Mouse (Mus musculus) embryonic facial prominence, embryonic 15.5 days (tissue): Measurements from ENCODE around the gene Psmc5. TPM values are rescaled to one million over a fixed set of nuclear protein-coding genes. Genes with fewer than 3 reads are reported as not detected.

Experiments
- ATAC-seq: fragments of 200-750 bp; cut with Nextera tagmentation; 2 replicates; pipeline ENCODE4 v1.8.0; 2017; ENCODE audit warnings: low read depth, moderate TSS enrichment; ENCODE audit not compliant: insufficient number of reproducible peaks, low FRiP score, low TSS enrichment
- H3K27ac ChIP-seq: fragments of 300-500 bp; sonication (generic); replicated peaks from 2 replicates; pipeline ENCODE4 v1.5.1; 2015; ENCODE audit warnings: mild to moderate bottlenecking, inconsistent platforms
- H3K27me3 ChIP-seq: fragments of 300-500 bp; sonication (generic); 2 replicates; pipeline ENCODE4 v1.6.1; 2015; ENCODE audit warnings: inconsistent platforms
- H3K36me3 ChIP-seq: fragments of 300-500 bp; sonication (generic); 2 replicates; pipeline ENCODE4 v1.6.1; 2015; ENCODE audit warnings: mild to moderate bottlenecking, inconsistent platforms
- H3K4me1 ChIP-seq: fragments of 300-500 bp; sonication (generic); 2 replicates; pipeline ENCODE4 v1.6.1; 2015; ENCODE audit warnings: inconsistent platforms
- H3K4me2 ChIP-seq: fragments of 300-500 bp; sonication (generic); replicated peaks from 2 replicates; pipeline ENCODE4 v1.6.1; 2015; ENCODE audit warnings: mild to moderate bottlenecking, inconsistent platforms
- H3K4me3 ChIP-seq: fragments of 300-500 bp; sonication (generic); replicated peaks from 2 replicates; pipeline ENCODE4 v1.5.1; 2015; ENCODE audit warnings: mild to moderate bottlenecking, inconsistent platforms
- H3K9ac ChIP-seq: fragments of 300-500 bp; sonication (generic); 2 replicates; pipeline ENCODE4 v1.6.1; 2015; ENCODE audit warnings: inconsistent platforms
- H3K9me3 ChIP-seq: fragments of 300-500 bp; sonication (generic); replicated peaks from 2 replicates; pipeline ENCODE4 v1.6.1; 2016; ENCODE audit warnings: inconsistent platforms
- WGBS: fragments of 180-500 bp; shearing (Covaris S2); methylation state at CpG from one replicate; pipeline ENCODE4 v1.1.7; 2015; 5-methylcytosine and 5-hydroxymethylcytosine counted together
- polyA plus RNA-seq: library from polyadenylated mRNA; unstranded; fragments of >200 nt; fragmentation: Nextera tagmentation; extraction: Ambion mirVana; gene quantifications from 2 replicates; pipeline ENCODE4 v1.2.1, GENCODE M21; 2015

The Psmc5 gene
- polyA plus RNA-seq, 1 experiment from 2014 or later, result 279 TPM

DNA sequence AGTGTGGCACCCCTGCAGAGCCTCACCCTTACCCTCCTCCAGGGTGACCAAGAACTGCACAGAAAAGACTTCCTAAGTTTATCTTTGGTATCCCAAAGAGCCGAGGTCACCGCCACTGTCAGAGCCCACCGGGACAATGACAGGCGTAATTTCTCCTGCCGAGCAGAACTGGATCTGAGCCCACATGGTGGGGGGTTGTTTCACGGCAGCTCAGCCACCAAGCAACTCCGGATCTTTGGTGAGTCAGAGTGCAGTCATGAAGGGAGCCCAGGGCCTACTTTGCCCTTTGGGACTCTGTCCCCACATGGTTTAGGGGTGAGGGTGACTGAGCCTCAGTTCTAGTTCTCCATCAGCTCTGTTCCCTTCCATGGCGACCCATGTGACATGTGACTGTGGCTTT, 28.2 kb downstream of the Psmc5 start:
- no peak overlapping the region for H3K4me3 ChIP-seq
- WGBS, result 66% methylated on average over 8 of the region's 8 CpGs
- ATAC-seq, result no peak

DNA sequence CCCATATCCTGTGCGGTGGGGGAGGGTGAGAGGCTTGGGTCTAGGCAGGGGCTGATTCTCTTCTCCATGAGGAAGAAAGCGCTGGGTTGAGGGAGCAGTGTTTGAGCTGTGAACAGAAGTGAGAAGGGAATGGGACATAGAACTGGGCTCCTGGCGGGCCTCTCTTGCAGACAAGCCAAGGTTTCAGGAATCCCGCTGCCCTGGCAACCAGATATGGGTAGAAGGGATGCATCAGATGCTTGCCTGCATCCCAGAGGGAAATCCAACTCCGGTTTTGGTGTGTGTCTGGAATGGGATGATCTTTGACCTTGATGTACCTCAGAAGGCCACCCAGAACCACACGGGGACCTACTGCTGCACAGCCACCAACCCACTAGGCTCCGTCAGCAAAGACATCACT, 30.3 kb downstream of the Psmc5 start:
- H3K27ac ChIP-seq, result peak overlapping the region; percentile 89
- H3K4me1 ChIP-seq, result peaks cover 20% of the 10 kb centered on the region
- WGBS, result 84% methylated on average over 7 of the region's 7 CpGs
- no peaks in the 10 kb centered on the region for H3K9me3 ChIP-seq
- H3K9ac ChIP-seq, result no peak overlapping the region
- H3K27me3 ChIP-seq, result no peaks in the 10 kb centered on the region
- no peak overlapping the region for H3K4me2 ChIP-seq
- H3K4me3 ChIP-seq, result no peak overlapping the region
- no peak for ATAC-seq
- no peaks in the 10 kb centered on the region for H3K36me3 ChIP-seq

More for the DNA sequence above, 28.2 kb downstream of the Psmc5 start:
- Histone ChIP-seq H3K9ac (no peak overlapping the region), H3K4me1 (peaks cover 20% of the 10 kb centered on the region), H3K27ac (no peak overlapping the region), H3K36me3 (no peaks in the 10 kb centered on the region), H3K4me2 (no peak overlapping the region), H3K27me3 (no peaks in the 10 kb centered on the region), H3K9me3 (no peaks in the 10 kb centered on the region)

DNA sequence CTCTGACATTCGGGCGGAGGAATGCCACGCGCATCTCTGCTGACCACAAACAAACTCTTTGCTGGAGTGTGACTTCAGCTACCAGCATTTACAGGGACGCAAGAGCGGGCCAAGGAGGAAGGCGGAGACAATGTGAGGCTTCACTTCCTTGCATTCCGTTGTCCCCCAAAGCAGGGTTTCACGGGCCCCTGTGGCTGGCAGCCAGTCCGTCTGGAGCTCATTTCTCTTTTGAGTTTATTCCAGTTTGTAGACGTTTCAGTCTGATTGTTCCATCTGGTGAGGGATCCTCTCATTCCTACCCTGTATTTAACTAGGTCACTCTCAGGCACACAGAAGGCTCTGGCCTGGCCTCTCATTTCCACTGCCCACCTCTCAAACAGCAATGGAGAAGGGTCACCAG, 31.0 kb downstream of the Psmc5 start:
- Histone ChIP-seq H3K4me3 (no peak overlapping the region), H3K9me3 (no peaks in the 10 kb centered on the region), H3K4me1 (peaks cover 20% of the 10 kb centered on the region), H3K36me3 (no peaks in the 10 kb centered on the region), H3K27me3 (no peaks in the 10 kb centered on the region), H3K9ac (no peak overlapping the region), H3K27ac (peak overlapping the region; percentile 89), H3K4me2 (no peak overlapping the region)
- peak; percentile 73 for ATAC-seq
- WGBS, result 27% methylated on average over 11 of the region's 11 CpGs

DNA sequence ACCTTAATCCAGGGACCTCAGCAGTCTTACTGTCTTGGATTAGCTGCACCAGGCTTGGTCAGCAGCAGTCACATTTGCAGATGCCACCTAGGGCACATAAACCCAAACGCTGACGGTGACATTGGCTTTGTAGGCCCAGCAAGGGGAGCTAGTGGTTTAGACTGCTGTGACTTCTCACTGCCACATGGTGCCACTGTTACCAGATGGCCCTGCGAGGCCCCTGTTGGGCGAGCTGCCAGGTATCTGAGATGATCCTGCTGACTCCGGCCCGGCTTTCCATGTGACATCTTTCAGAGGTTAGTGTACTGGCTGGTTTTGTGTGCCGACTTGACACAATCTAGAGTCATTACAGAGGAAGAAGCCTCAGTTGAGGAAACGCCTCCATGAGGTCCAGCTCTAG, 33.4 kb downstream of the Psmc5 start:
- no peak for ATAC-seq
- peaks cover 20% of the 10 kb centered on the region for H3K4me1 ChIP-seq
- no peak overlapping the region for H3K4me3 ChIP-seq
- no peak overlapping the region for H3K4me2 ChIP-seq
- no peaks in the 10 kb centered on the region for H3K27me3 ChIP-seq
- H3K36me3 ChIP-seq, result no peaks in the 10 kb centered on the region
- no peak overlapping the region for H3K9ac ChIP-seq
- no peaks in the 10 kb centered on the region for H3K9me3 ChIP-seq
- no peak overlapping the region for H3K27ac ChIP-seq
- 60% methylated on average over 8 of the region's 8 CpGs for WGBS

DNA sequence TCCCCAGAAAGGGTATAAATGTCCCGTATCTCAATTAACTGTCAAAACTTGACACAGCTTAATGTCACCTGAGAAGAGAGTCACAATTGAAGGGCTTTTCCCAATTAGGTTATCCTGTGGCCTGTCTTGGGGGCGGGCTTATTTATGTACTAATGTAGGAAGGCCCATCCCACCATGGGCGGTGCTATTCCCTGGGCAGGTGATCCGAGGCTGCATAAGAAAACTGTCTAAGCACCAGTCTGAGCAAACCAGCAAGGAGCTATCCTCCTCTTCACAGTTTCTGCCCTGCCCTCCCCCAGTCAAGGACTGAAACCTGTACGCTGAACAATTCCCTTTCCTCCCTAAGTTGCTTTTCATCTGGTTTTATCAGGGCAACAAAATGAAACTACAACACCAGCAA, 34.4 kb downstream of the Psmc5 start:
- Histone ChIP-seq H3K27me3 (no peaks in the 10 kb centered on the region), H3K9ac (no peak overlapping the region), H3K27ac (no peak overlapping the region), H3K9me3 (no peaks in the 10 kb centered on the region), H3K36me3 (no peaks in the 10 kb centered on the region), H3K4me2 (no peak overlapping the region), H3K4me1 (peaks cover 20% of the 10 kb centered on the region), H3K4me3 (no peak overlapping the region)
- ATAC-seq, result no peak
- 91% methylated on average over 5 of the region's 5 CpGs for WGBS

DNA sequence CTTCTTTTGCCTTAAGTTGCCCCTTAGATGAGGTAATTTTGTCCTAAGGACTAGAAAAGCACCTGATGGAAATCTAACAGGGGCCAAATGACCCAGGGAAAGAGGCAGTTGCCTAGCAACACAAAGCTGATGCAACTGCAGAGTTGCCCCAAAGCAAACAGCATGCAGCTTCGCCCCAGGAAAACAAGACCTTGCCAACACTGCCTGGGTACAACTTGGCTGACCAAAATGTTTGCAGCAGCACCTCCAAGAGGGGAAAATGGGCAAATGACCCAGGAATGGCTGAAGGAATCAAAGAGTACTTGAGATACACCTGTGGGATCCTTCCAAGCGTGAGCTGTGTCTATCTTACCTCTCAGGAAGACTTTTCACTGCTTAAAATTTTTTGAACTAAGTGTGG, 35.9 kb downstream of the Psmc5 start:
- H3K4me2 ChIP-seq, result no peak overlapping the region
- no peak overlapping the region for H3K27ac ChIP-seq
- H3K36me3 ChIP-seq, result no peaks in the 10 kb centered on the region
- 88% methylated on average over 2 of the region's 2 CpGs for WGBS
- peaks cover 11% of the 10 kb centered on the region for H3K4me1 ChIP-seq
- no peak overlapping the region for H3K9ac ChIP-seq
- H3K27me3 ChIP-seq, result no peaks in the 10 kb centered on the region
- no peak for ATAC-seq
- H3K9me3 ChIP-seq, result no peaks in the 10 kb centered on the region
- no peak overlapping the region for H3K4me3 ChIP-seq

DNA sequence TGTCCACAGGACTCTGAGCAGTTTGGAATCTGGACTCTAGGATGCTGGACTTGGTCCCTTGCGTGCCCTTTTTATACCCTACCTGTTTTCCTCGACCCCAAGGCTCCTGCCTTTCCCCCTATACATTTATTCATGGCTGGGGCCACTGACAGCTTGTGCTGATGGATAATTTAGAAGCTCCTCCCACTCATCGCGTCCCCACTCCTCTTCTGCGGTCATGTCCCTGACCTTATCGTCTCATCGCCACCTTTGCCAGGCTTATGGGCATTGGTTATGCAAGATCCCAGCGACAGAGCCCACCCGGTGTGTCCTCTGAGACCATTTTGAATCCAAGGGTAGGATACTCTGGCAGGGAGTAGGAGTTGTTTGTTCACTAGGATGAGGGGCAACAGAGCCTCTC, 45.8 kb downstream of the Psmc5 start, which contains the start of gene Gh:
TSS of gene Gh (minus strand) at position 101 of the 400 bp plus-strand sequence.
- Histone ChIP-seq H3K36me3 (no peaks in the 10 kb centered on the region), H3K27me3 (no peaks in the 10 kb centered on the region), H3K4me2 (no peak within 1 kb of the TSS), H3K27ac (no peak within 1 kb of the TSS), H3K9ac (no peak within 1 kb of the TSS), H3K4me3 (no peak within 1 kb of the TSS), H3K4me1 (peaks cover 4% of the 10 kb centered on the region; the same call in 1 of the 2 replicates), H3K9me3 (no peaks in the 10 kb centered on the region)
- WGBS, result 79% methylated on average over 9 of the region's 9 CpGs
- no peak for ATAC-seq

DNA sequence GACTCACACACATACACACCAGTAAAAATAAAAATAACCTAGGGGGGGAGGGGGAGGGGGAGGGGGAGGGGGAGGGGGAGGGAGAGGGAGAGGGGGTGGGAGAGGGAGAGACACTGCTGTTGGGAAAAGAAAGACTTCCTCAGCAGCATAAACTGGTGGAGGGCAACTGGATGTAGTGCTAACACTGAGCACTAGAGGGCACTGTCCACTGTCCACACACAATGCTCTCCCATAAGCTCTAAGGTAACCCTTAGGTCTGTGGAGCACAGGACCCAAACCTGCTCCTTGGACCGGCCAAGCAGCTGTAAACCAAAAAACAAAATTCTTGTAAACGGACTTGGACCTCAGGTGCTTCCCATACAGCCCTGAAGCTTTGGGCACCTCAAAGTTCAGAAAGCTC, 46.7 kb downstream of the Psmc5 start:
- Histone ChIP-seq H3K4me1 (peaks cover 4% of the 10 kb centered on the region; the same call in 1 of the 2 replicates), H3K36me3 (no peaks in the 10 kb centered on the region), H3K27ac (no peak overlapping the region), H3K4me3 (no peak overlapping the region), H3K9me3 (no peaks in the 10 kb centered on the region), H3K9ac (no peak overlapping the region), H3K27me3 (no peaks in the 10 kb centered on the region), H3K4me2 (no peak overlapping the region)
- ATAC-seq, result no peak
- 14% methylated on average over 2 of the region's 2 CpGs for WGBS

DNA sequence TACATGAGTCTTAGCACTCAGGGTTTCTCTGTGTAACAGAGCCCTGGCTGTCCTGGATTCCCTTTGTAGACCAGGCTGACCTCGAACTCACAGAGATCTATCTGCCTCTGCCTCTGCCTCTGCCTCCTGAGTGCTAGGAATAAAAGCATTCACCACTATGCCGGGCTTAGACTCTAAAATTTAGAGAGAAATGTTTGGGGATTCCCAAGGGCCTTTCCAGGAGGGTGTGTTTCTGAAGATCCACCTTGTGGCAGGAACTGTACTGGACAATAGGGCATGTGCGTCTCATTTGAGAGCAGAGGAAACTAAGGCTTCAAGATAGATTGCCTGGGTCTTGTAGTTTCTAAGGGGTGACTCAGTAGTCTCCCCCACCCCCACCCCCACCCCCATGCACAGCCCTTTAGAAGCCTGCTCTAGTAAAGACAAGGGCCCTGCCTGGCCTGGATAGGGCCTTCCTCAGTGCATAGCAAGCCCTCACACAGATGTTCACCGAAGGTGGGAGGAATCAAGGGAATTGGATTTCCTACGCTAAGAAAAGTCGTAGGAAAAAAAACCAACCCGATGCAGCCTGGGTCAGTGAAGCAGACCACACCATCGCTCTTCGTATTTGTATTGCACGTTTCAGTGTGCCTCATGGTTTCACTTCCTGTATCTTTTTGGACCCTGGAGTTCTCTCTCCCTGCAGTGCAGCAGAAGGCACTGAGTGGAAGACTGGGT, 49.6 kb downstream of the Psmc5 start:
- Histone ChIP-seq H3K9ac (no peak overlapping the region), H3K27ac (no peak overlapping the region), H3K4me1 (peaks cover 10% of the 10 kb centered on the region; the same call in 1 of the 2 replicates), H3K36me3 (no peaks in the 10 kb centered on the region), H3K27me3 (no peaks in the 10 kb centered on the region), H3K9me3 (no peaks in the 10 kb centered on the region), H3K4me3 (no peak overlapping the region), H3K4me2 (no peak overlapping the region)
- no peak for ATAC-seq
- 73% methylated on average over 10 of the region's 10 CpGs for whole genome bisulfite sequencing

DNA sequence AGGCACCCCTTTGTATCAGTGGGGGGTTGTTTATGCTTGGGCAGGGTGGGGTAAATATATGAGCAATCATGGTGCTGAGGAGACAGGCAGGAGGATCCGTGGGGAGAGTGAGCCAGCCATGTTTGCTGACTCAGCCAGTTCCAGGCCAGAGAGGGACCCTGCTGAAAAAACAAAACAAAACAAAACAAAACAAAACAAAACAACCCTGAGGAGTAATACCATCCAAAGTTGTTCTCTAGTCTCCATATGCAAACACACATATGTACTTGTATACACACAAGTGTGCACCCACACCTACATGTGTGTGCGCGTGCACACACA, 50.1 kb downstream of the Psmc5 start:
- no peaks in the 10 kb centered on the region for H3K9me3 ChIP-seq
- no peak for ATAC-seq
- no peak overlapping the region for H3K4me2 ChIP-seq
- H3K4me3 ChIP-seq, result no peak overlapping the region
- H3K9ac ChIP-seq, result no peak overlapping the region
- H3K36me3 ChIP-seq, result no peaks in the 10 kb centered on the region
- no peak overlapping the region for H3K27ac ChIP-seq
- no peaks in the 10 kb centered on the region for H3K27me3 ChIP-seq
- WGBS, result 79% methylated on average over 3 of the region's 3 CpGs
- peaks cover 10% of the 10 kb centered on the region; the same call in 1 of the 2 replicates for H3K4me1 ChIP-seq

DNA sequence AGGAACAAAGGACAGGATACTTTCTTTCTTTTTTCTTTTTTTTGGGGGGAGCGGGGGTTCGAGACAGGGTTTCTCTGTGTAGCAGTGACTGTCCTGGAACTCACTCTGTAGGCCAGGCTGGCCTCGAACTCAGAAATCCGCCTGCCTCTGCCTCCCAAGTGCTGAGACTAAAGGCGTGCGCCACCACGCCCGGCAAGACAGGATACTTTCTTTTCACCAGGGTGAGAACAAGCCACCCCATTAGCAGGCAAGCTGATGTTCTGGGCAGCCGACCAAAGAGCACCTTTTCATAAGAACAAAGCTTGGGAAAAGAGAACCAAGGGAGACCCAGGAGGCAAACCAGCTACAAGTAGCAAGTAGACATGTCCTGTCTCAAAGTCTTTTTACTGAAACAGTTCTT, 50.8 kb downstream of the Psmc5 start:
- Histone ChIP-seq H3K36me3 (no peaks in the 10 kb centered on the region), H3K4me1 (peaks cover 10% of the 10 kb centered on the region; the same call in 1 of the 2 replicates), H3K4me3 (no peak overlapping the region), H3K4me2 (no peak overlapping the region), H3K9ac (no peak overlapping the region), H3K27me3 (no peaks in the 10 kb centered on the region), H3K27ac (no peak overlapping the region), H3K9me3 (no peaks in the 10 kb centered on the region)
- WGBS, result 86% methylated on average over 9 of the region's 9 CpGs
- ATAC-seq, result no peak

DNA sequence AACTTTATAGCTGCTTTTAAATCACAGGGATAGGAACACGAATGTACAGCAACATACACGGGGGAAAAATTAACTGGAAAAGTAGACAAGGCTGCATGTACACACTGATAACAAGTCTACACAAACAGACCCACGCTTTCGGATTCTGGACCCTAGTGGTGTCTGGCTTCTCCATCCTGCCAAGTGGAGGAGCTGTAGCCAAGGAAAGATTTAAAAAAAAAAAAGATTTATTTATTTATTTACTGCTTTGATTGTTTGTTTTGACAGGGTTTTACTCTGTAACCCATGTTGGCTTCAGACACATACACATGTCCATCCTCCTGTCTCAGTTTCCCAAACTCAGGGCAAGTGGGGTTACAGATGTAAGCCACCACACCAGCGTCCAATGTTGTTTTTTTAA, 51.5 kb downstream of the Psmc5 start:
- Histone ChIP-seq H3K27ac (no peak overlapping the region), H3K4me1 (peaks cover 10% of the 10 kb centered on the region; the same call in 1 of the 2 replicates), H3K4me3 (no peak overlapping the region), H3K9me3 (no peaks in the 10 kb centered on the region), H3K36me3 (no peaks in the 10 kb centered on the region), H3K27me3 (no peaks in the 10 kb centered on the region), H3K4me2 (no peak overlapping the region), H3K9ac (no peak overlapping the region)
- 63% methylated on average over 5 of the region's 5 CpGs for WGBS
- no peak for ATAC-seq
